Mouse (Mus musculus) embryonic facial prominence, embryonic 14.5 days (tissue): ENCODE data around the gene Dlgap4. TPM values are rescaled to one million over a fixed set of nuclear protein-coding genes. Genes with fewer than 3 reads are reported as not detected.

Experiments used
- ATAC-seq: fragments of 200-750 bp; cut with Nextera tagmentation; 2 replicates; pipeline ENCODE4 v1.8.0; 2017; ENCODE audit warnings: low read depth, moderate number of reproducible peaks, moderate TSS enrichment
- DNase-seq: peaks from one replicate; pipeline ENCODE4 v3.0.0-alpha.2; 2015; ENCODE audit warnings: low spot score
- H3K27ac ChIP-seq: fragments of 300-500 bp; sonication (generic); replicated peaks from 2 replicates; pipeline ENCODE4 v1.5.1; 2014; ENCODE audit warnings: low read depth, mild to moderate bottlenecking, low read length, moderate library complexity
- H3K27me3 ChIP-seq: fragments of 300-500 bp; sonication (generic); replicated peaks from 2 replicates; pipeline ENCODE4 v1.6.1; 2014; ENCODE audit warnings: low read length; ENCODE audit not compliant: control insufficient read depth, insufficient read depth
- H3K36me3 ChIP-seq: fragments of 300-500 bp; sonication (generic); 2 replicates; pipeline ENCODE4 v1.6.1; 2014; ENCODE audit warnings: low read length, mixed read lengths; ENCODE audit not compliant: control insufficient read depth, insufficient read depth
- H3K4me1 ChIP-seq: fragments of 300-500 bp; sonication (generic); 2 replicates; pipeline ENCODE4 v1.6.1; 2014; ENCODE audit warnings: antibody characterized with exemption, low read length; ENCODE audit not compliant: control insufficient read depth, insufficient read depth
- H3K4me2 ChIP-seq: fragments of 300-500 bp; sonication (generic); 2 replicates; pipeline ENCODE4 v1.6.1; 2014; ENCODE audit warnings: low read depth, mild to moderate bottlenecking, low read length, moderate library complexity, mixed read lengths
- H3K4me3 ChIP-seq: fragments of 300-500 bp; sonication (generic); 2 replicates; pipeline ENCODE4 v1.5.1; 2014; ENCODE audit warnings: low read depth, mild to moderate bottlenecking, low read length
- H3K9ac ChIP-seq: fragments of 300-500 bp; sonication (generic); 2 replicates; pipeline ENCODE4 v1.6.1; 2014; ENCODE audit warnings: low read depth, mild to moderate bottlenecking, low read length, moderate library complexity, mixed read lengths
- H3K9me3 ChIP-seq: fragments of 300-500 bp; sonication (generic); 2 replicates; pipeline ENCODE4 v1.6.1; 2016; ENCODE audit warnings: low read length; ENCODE audit not compliant: control insufficient read depth
- WGBS: fragments of 180-500 bp; shearing (Covaris S2); extraction: QIAGEN DNeasy Blood & Tissue Kit; methylation state at CpG from one replicate; pipeline ENCODE4 v1.1.7; 2014; 5-methylcytosine and 5-hydroxymethylcytosine counted together
- polyA plus RNA-seq: library from polyadenylated mRNA; unstranded; fragments of >200 nt; fragmentation: Nextera tagmentation; extraction: Ambion mirVana; gene quantifications from 2 replicates; pipeline ENCODE4 v1.2.1, GENCODE M21; 2014

Gene Dlgap4
- 74.0 and 84.6 TPM in 2 replicates for polyA plus RNA-seq

DNA sequence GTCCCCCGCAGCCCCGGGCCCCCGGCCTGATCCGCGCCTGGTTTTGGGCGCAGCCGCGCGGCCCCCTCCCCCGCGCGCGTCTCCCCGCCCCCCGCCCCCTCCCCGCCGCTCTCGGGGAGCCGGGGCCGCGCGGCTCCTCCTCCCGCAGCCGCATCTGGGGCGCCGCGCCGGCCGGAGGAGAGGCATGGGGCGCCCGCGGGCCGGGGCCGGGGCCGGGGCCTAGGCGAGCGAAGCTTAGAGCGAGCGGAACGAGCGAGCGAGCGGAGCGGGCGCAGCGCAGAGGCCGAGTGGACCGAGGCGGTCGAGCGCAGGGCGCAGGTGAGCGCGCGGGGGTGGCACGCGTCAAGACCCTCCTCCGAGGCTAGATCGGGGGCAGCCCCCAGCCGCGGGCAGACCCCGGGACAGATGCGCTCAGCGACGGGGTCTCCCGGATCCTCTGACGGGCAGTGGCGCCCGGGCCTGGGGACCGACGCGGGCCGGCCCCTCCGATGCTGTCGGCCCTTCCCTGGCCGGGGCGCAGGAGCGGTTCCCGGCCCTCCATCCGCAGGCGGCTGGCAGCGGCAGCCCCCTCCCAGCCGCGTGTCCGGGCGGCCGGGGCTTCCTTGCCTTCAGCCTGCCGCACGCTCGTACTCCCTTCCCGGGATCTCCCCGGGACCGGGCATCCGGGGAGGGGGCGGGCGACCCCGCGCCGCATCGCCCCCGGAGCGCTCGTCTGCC, at the start of gene Dlgap4:
Dlgap4 (plus strand) TSS at position 165 of the 717 bp plus-strand sequence.
- H3K36me3 ChIP-seq = no peaks in the 10 kb centered on the region
- H3K9ac ChIP-seq = peak within 1 kb of the TSS; percentile 74
- WGBS = 1% methylated on average over 9 of the region's 103 CpGs
- H3K4me2 ChIP-seq = peak within 1 kb of the TSS; percentile 98
- H3K9me3 ChIP-seq = no peaks in the 10 kb centered on the region
- DNase-seq (peak; percentile 46), ATAC-seq (peak; percentile 84)
- H3K4me3 ChIP-seq = peak within 1 kb of the TSS; percentile 76
- H3K27me3 ChIP-seq = peaks cover 64% of the 10 kb centered on the region
- H3K27ac ChIP-seq = no peak within 1 kb of the TSS
- peaks cover 16% of the 10 kb centered on the region for H3K4me1 ChIP-seq

DNA sequence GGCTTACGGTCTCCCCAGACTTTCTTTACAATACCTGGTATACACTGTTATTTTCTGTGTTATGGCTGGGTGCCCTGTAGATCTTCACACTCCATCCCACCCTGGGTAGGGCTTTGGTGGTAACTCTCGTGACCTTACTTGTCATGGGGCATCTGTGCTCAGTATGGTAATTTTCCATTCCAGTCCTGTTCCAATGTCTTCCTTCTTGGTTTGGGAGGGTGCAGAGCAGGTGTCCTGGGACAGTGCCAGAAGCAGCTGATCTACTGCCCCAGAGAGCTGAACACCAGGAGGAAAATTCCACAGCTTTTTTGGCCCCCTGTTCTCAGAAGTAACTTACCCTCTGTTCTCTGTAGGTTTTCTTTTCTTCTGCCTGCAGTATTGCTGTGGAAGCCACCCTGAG, 47.0 kb upstream of the Dlgap4 start:
- Histone ChIP-seq H3K4me2 (no peak overlapping the region), H3K4me3 (no peak overlapping the region), H3K9ac (no peak overlapping the region), H3K27me3 (no peaks in the 10 kb centered on the region), H3K27ac (no peak overlapping the region), H3K36me3 (peaks cover 54% of the 10 kb centered on the region), H3K9me3 (no peaks in the 10 kb centered on the region), H3K4me1 (no peaks in the 10 kb centered on the region)
- DNase-seq (no peak), ATAC-seq (no peak)
- 84% methylated on average over 2 of the region's 2 CpGs for WGBS

DNA sequence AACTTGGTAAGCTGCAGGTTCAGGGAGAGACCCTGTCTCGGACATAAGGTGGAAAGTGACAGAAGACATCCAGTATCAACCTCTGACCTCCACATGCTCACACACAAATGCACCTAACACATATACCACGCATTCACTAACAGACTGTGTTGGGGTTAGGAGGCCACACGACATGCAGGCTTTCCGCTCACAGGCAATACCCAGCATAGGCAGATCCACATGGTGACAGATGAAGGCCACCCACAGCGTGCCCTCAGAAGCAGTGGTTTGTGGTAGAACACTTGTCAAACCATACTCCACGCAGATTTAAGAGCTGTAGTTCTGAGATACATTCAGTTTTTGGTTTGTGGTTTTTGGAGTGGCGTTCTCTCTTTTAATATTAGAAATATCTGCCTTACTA, 44.9 kb upstream of the Dlgap4 start:
- Histone ChIP-seq H3K4me2 (no peak overlapping the region), H3K9ac (no peak overlapping the region), H3K9me3 (no peaks in the 10 kb centered on the region), H3K27me3 (no peaks in the 10 kb centered on the region), H3K36me3 (peaks cover 49% of the 10 kb centered on the region), H3K27ac (no peak overlapping the region), H3K4me3 (no peak overlapping the region), H3K4me1 (no peaks in the 10 kb centered on the region)
- DNase-seq (no peak), ATAC-seq (no peak)
- 91% methylated on average over 7 of the region's 7 CpGs for WGBS

DNA sequence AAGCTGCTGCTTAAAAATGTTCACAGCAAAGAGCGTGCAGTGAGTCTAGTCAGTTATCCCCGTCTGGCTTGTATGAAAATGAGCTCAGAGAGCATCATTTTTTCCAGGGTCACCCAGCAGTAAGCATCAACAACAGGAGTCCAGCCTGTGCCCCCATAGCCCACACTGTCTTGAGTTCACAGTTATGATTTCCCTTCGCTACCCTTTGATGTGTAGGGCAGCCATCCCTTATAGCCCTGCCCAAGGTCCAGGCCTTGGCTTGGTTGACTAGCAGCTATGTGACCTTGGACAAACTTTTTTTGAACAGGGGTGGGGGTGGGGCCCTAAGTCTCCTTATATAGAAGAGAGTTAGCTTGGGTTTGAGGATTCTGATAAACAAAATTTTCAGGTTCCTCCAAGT, 44.2 kb upstream of the Dlgap4 start:
- ATAC-seq = no peak
- WGBS = 93% methylated on average over 3 of the region's 3 CpGs
- H3K4me3 ChIP-seq = no peak overlapping the region

DNA sequence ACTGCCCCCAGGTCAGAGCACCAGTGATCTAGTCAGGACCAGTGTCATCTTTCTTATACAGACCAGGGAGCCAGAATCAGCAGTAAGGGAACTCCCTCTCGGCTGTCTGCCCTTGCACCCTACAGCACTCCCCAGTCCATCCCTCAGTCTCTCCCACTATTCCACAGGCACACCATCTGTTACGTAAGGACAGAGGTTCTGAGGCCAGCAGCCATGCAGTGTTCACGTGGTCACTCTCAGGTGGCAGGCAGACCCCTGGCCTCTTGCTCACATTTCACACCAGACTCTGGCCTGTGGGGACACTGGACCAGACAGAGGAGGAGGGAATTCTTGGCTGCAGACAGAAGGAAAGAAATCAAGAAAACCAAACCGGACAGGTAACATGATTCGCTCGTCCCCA, 42.0 kb upstream of the Dlgap4 start:
- H3K27ac ChIP-seq = no peak overlapping the region
- WGBS = 68% methylated on average over 6 of the region's 6 CpGs
- H3K9me3 ChIP-seq = no peaks in the 10 kb centered on the region
- H3K4me1 ChIP-seq = no peaks in the 10 kb centered on the region
- no peaks in the 10 kb centered on the region for H3K27me3 ChIP-seq
- ATAC-seq = no peak
- peaks cover 33% of the 10 kb centered on the region for H3K36me3 ChIP-seq
- no peak for DNase-seq
- H3K9ac ChIP-seq = no peak overlapping the region
- H3K4me2 ChIP-seq = no peak overlapping the region
- no peak overlapping the region for H3K4me3 ChIP-seq

More for the DNA sequence above, 44.2 kb upstream of the Dlgap4 start:
- no peaks in the 10 kb centered on the region for H3K9me3 ChIP-seq
- peaks cover 43% of the 10 kb centered on the region for H3K36me3 ChIP-seq
- no peak overlapping the region for H3K9ac ChIP-seq
- H3K4me2 ChIP-seq = no peak overlapping the region
- H3K27ac ChIP-seq = no peak overlapping the region
- DNase-seq = no peak
- no peaks in the 10 kb centered on the region for H3K4me1 ChIP-seq
- H3K27me3 ChIP-seq = no peaks in the 10 kb centered on the region

DNA sequence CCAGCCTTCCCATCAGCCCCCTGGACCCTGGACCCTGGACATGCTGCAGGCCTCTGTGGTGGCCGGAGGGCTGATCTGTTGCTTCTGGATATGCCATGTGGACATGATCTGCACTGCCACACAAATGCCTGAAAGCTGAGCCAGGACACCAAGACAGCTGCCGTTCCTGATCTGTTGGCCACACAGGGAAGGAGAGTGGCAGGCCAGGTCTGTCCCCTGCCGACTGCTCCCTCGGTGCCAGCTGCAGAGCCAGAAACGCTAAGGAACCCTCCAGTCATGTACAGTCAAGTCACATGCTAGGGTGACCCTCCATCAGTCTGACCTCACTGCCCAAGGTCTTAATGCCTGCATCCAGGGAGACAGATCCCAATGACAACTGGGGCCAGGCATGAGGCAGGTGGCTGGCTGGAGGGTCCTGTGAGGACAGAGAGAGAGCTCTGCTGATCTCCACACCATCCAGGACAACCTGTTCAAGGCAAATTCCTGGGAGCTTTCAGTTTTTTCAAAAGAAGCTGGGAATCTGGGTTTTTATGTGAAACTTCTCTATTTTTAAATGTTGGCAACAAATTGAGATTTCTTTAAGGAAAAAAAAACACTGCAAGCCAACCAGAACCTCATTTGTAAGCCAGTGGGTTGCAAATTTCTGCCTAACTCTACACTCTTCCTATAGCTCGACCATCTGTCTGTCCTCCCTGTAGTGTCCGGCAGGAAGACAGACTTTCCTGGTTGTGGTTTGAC, 36.5 kb upstream of the Dlgap4 start:
- H3K27me3 ChIP-seq = no peaks in the 10 kb centered on the region
- ATAC-seq = no peak
- 74% methylated on average over 7 of the region's 7 CpGs for WGBS
- no peak overlapping the region for H3K4me2 ChIP-seq
- no peaks in the 10 kb centered on the region for H3K9me3 ChIP-seq
- no peaks in the 10 kb centered on the region for H3K4me1 ChIP-seq
- no peak overlapping the region for H3K27ac ChIP-seq
- no peaks in the 10 kb centered on the region for H3K36me3 ChIP-seq
- DNase-seq = no peak
- no peak overlapping the region for H3K9ac ChIP-seq
- H3K4me3 ChIP-seq = no peak overlapping the region

DNA sequence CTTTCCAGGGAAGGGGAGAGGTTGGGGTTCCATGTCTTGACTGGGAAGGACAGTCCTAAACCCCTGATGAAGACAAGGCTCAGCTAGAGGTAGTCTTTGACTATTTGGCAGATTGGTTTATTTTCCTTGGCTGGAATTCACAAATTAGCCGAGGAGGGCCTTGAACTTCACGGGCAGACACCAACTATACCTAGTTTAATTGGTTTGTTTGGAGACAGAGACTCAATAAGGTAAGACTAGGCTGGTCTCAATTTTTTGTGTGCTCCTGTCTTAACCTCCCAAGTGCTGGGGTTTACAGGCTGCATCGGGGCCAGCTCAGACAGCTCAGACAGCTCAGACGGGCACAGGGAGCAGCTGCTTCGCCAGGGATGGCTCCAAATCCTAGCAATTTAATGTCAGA, 33.0 kb upstream of the Dlgap4 start:
- Histone ChIP-seq H3K9ac (no peak overlapping the region), H3K9me3 (no peaks in the 10 kb centered on the region), H3K27me3 (no peaks in the 10 kb centered on the region), H3K4me3 (no peak overlapping the region), H3K4me1 (no peaks in the 10 kb centered on the region; the same call in 1 of the 2 replicates), H3K4me2 (no peak overlapping the region), H3K27ac (no peak overlapping the region), H3K36me3 (no peaks in the 10 kb centered on the region)
- 66% methylated on average over 5 of the region's 5 CpGs for WGBS
- no peak for DNase-seq
- no peak for ATAC-seq

DNA sequence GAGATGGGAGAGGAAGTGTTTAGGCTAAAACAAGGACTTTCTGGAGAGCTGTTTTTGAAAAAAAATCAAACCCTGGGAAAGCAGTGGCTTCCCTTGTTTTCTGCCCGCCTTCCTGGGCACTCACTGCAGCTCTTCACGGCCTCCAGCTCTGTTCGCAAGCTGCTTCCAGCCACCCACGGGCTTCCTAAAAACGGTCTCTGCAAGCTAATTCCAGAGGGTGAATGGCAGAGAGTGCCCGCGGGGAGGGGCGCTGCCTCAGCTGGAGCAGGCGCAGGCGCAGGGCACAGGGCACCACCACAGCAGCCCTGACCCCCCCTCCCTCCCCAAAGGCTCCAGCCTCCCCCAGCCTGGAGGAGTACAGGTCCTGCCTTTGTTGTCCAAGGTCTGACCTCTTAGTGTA, 32.3 kb upstream of the Dlgap4 start:
- no peaks in the 10 kb centered on the region; the same call in 1 of the 2 replicates for H3K4me1 ChIP-seq
- DNase-seq (no peak), ATAC-seq (no peak)
- H3K4me2 ChIP-seq = no peak overlapping the region
- H3K9me3 ChIP-seq = no peaks in the 10 kb centered on the region
- H3K27me3 ChIP-seq = no peaks in the 10 kb centered on the region
- H3K4me3 ChIP-seq = no peak overlapping the region
- 60% methylated on average over 10 of the region's 10 CpGs for WGBS
- no peak overlapping the region for H3K27ac ChIP-seq
- no peaks in the 10 kb centered on the region for H3K36me3 ChIP-seq
- H3K9ac ChIP-seq = no peak overlapping the region
